Mouse (Mus musculus) limb, embryonic 12.5 days (tissue): ENCODE data around the gene Eml1. TPM values are rescaled to one million over a fixed set of nuclear protein-coding genes. Genes with fewer than 3 reads are reported as not detected.
A peak's percentile ranks its signal among the peaks of the same experiment; 100 is the strongest.

ENCODE experiments used
- ATAC-seq: fragments of 200-750 bp; cut with Nextera tagmentation; 2 replicates; pipeline ENCODE4 v1.8.0; 2017; ENCODE audit warnings: low read depth, moderate TSS enrichment; ENCODE audit not compliant: insufficient number of reproducible peaks, insufficient read depth, low FRiP score, low TSS enrichment
- H3K27ac ChIP-seq: fragments of 300-500 bp; sonication (generic); 2 replicates; pipeline ENCODE4 v1.5.1; 2016; ENCODE audit warnings: mild to moderate bottlenecking, moderate library complexity
- H3K27me3 ChIP-seq: fragments of 300-500 bp; sonication (generic); 2 replicates; pipeline ENCODE4 v1.6.1; 2016; ENCODE audit warnings: mild to moderate bottlenecking, moderate library complexity
- H3K36me3 ChIP-seq: fragments of 300-500 bp; sonication (generic); 2 replicates; pipeline ENCODE4 v1.6.1; 2016; ENCODE audit warnings: mild to moderate bottlenecking, moderate library complexity
- H3K4me1 ChIP-seq: fragments of 300-500 bp; sonication (generic); replicated peaks from 2 replicates; pipeline ENCODE4 v1.6.1; 2016
- H3K4me2 ChIP-seq: fragments of 300-500 bp; sonication (generic); 2 replicates; pipeline ENCODE4 v1.6.1; 2016; ENCODE audit warnings: mild to moderate bottlenecking, moderate library complexity
- H3K4me3 ChIP-seq: fragments of 300-500 bp; sonication (generic); replicated peaks from 2 replicates; pipeline ENCODE4 v1.5.1; 2016; ENCODE audit warnings: mild to moderate bottlenecking
- H3K9ac ChIP-seq: fragments of 300-500 bp; sonication (generic); replicated peaks from 2 replicates; pipeline ENCODE4 v1.6.1; 2016; ENCODE audit warnings: mild to moderate bottlenecking, moderate library complexity
- H3K9me3 ChIP-seq: fragments of 300-500 bp; sonication (generic); 2 replicates; pipeline ENCODE4 v1.6.1; 2016; ENCODE audit warnings: mild to moderate bottlenecking, moderate library complexity
- WGBS: fragments of 180-500 bp; shearing (Covaris S2); methylation state at CpG from one replicate; pipeline ENCODE4 v1.1.7; 2016; 5-methylcytosine and 5-hydroxymethylcytosine counted together
- polyA plus RNA-seq: library from polyadenylated mRNA; unstranded; fragments of >200 nt; fragmentation: Nextera tagmentation; extraction: Ambion mirVana; gene quantifications from 2 replicates; pipeline ENCODE4 v1.2.1, GENCODE M21; 2016

Eml1 gene
- polyA plus RNA-seq, 1 experiment from 2014 or later: 41.4 TPM

GRCm38 (mm10) chr12:108422858-108423631 lies 52.3 kb downstream of the Eml1 start:
- H3K27ac ChIP-seq: peak overlapping the region; percentile 84
- H3K9ac ChIP-seq: peak overlapping the region; percentile 90
- peak overlapping the region; percentile 76 for H3K4me2 ChIP-seq
- H3K9me3 ChIP-seq: no peaks in the 10 kb centered on the region
- peak overlapping the region; percentile 87 for H3K4me3 ChIP-seq
- H3K36me3 ChIP-seq: no peaks in the 10 kb centered on the region
- peaks cover 18% of the 10 kb centered on the region for H3K4me1 ChIP-seq
- ATAC-seq: peak; percentile 91
- peaks cover 13% of the 10 kb centered on the region; the same call in 1 of the 2 replicates for H3K27me3 ChIP-seq
- under 1% methylated on average over 83 of the region's 90 CpGs for WGBS

- H3K4me1 ChIP-seq: peaks cover 31% of the 10 kb centered on the region
- no peaks in the 10 kb centered on the region for H3K27me3 ChIP-seq
- 69% methylated on average over 3 of the region's 3 CpGs for WGBS
- H3K9ac ChIP-seq: no peak overlapping the region
- ATAC-seq: no peak
- H3K27ac ChIP-seq: no peak overlapping the region
- H3K4me3 ChIP-seq: no peak overlapping the region
- no peaks in the 10 kb centered on the region for H3K36me3 ChIP-seq
- H3K4me2 ChIP-seq: no peak overlapping the region
- no peaks in the 10 kb centered on the region for H3K9me3 ChIP-seq
These were observed 60.2 kb downstream of the Eml1 start for GRCm38 (mm10) chr12:108430964-108431363.

GRCm38 (mm10) chr12:108431714-108432113 lies 61.0 kb downstream of the Eml1 start:
- Histone ChIP-seq H3K9ac (no peak overlapping the region), H3K4me3 (no peak overlapping the region), H3K27ac (no peak overlapping the region), H3K27me3 (no peaks in the 10 kb centered on the region), H3K9me3 (no peaks in the 10 kb centered on the region), H3K36me3 (no peaks in the 10 kb centered on the region), H3K4me2 (no peak overlapping the region), H3K4me1 (peaks cover 37% of the 10 kb centered on the region)
- no peak for ATAC-seq
- 87% methylated on average over 6 of the region's 6 CpGs for WGBS

- no peak overlapping the region for H3K4me2 ChIP-seq
- no peak overlapping the region for H3K4me3 ChIP-seq
- H3K36me3 ChIP-seq: no peaks in the 10 kb centered on the region
- no peak overlapping the region for H3K27ac ChIP-seq
- H3K27me3 ChIP-seq: no peaks in the 10 kb centered on the region
- H3K9me3 ChIP-seq: no peaks in the 10 kb centered on the region
- no peak overlapping the region for H3K9ac ChIP-seq
- H3K4me1 ChIP-seq: peaks cover 37% of the 10 kb centered on the region
- no peak for ATAC-seq
- 77% methylated on average over 5 of the region's 5 CpGs for WGBS
These were observed 61.8 kb downstream of the Eml1 start for GRCm38 (mm10) chr12:108432578-108432977.

GRCm38 (mm10) chr12:108433030-108433429 lies 62.3 kb downstream of the Eml1 start:
- H3K4me3 ChIP-seq: no peak overlapping the region
- peaks cover 37% of the 10 kb centered on the region for H3K4me1 ChIP-seq
- no peak for ATAC-seq
- H3K36me3 ChIP-seq: no peaks in the 10 kb centered on the region
- no peak overlapping the region for H3K9ac ChIP-seq
- H3K9me3 ChIP-seq: no peaks in the 10 kb centered on the region
- H3K27me3 ChIP-seq: no peaks in the 10 kb centered on the region
- no peak overlapping the region for H3K27ac ChIP-seq
- WGBS: 77% methylated on average over 16 of the region's 16 CpGs
- H3K4me2 ChIP-seq: no peak overlapping the region

- Histone ChIP-seq H3K27me3 (no peaks in the 10 kb centered on the region), H3K4me1 (peaks cover 37% of the 10 kb centered on the region), H3K9ac (no peak overlapping the region), H3K27ac (no peak overlapping the region), H3K9me3 (no peaks in the 10 kb centered on the region), H3K4me3 (no peak overlapping the region), H3K36me3 (no peaks in the 10 kb centered on the region), H3K4me2 (no peak overlapping the region)
- WGBS: 79% methylated on average over 10 of the region's 10 CpGs
- no peak for ATAC-seq
These were observed 62.7 kb downstream of the Eml1 start for GRCm38 (mm10) chr12:108433498-108433897.

- no peak overlapping the region for H3K27ac ChIP-seq
- no peaks in the 10 kb centered on the region for H3K9me3 ChIP-seq
- ATAC-seq: no peak
These were observed 64.8 kb downstream of the Eml1 start for GRCm38 (mm10) chr12:108435444-108436015.

GRCm38 (mm10) chr12:108436029-108436923 lies 65.5 kb downstream of the Eml1 start:
- Histone ChIP-seq H3K4me1 (peaks cover 24% of the 10 kb centered on the region), H3K9ac (no peak overlapping the region), H3K27ac (0 out of 2 replicates have a peak overlapping the region, but pooled peaks have one; percentile 35), H3K4me3 (no peak overlapping the region), H3K9me3 (no peaks in the 10 kb centered on the region), H3K27me3 (no peaks in the 10 kb centered on the region), H3K4me2 (no peak overlapping the region), H3K36me3 (no peaks in the 10 kb centered on the region)
- 74% methylated on average over 24 of the region's 24 CpGs for WGBS
- ATAC-seq: no peak

More at GRCm38 (mm10) chr12:108435444-108436015, 64.8 kb downstream of the Eml1 start:
- no peak overlapping the region for H3K4me3 ChIP-seq
- H3K9ac ChIP-seq: no peak overlapping the region
- H3K36me3 ChIP-seq: no peaks in the 10 kb centered on the region
- WGBS: 71% methylated on average over 12 of the region's 12 CpGs
- H3K4me1 ChIP-seq: peaks cover 28% of the 10 kb centered on the region
- no peaks in the 10 kb centered on the region for H3K27me3 ChIP-seq
- H3K4me2 ChIP-seq: no peak overlapping the region

GRCm38 (mm10) chr12:108437446-108437845 lies 66.7 kb downstream of the Eml1 start:
- Histone ChIP-seq H3K4me3 (no peak overlapping the region), H3K36me3 (no peaks in the 10 kb centered on the region), H3K9ac (no peak overlapping the region), H3K4me1 (peaks cover 22% of the 10 kb centered on the region), H3K27me3 (no peaks in the 10 kb centered on the region), H3K4me2 (no peak overlapping the region), H3K9me3 (no peaks in the 10 kb centered on the region), H3K27ac (no peak overlapping the region)
- ATAC-seq: no peak
- WGBS: 87% methylated on average over 13 of the region's 13 CpGs

GRCm38 (mm10) chr12:108443271-108443670 lies 72.5 kb downstream of the Eml1 start:
- Histone ChIP-seq H3K9ac (no peak overlapping the region), H3K27me3 (no peaks in the 10 kb centered on the region), H3K27ac (no peak overlapping the region), H3K4me2 (no peak overlapping the region), H3K4me3 (no peak overlapping the region), H3K9me3 (no peaks in the 10 kb centered on the region), H3K4me1 (peaks cover 6% of the 10 kb centered on the region), H3K36me3 (no peaks in the 10 kb centered on the region)
- no peak for ATAC-seq
- 7% methylated on average over 10 of the region's 10 CpGs for WGBS

- no peak for ATAC-seq
- Histone ChIP-seq H3K27ac (no peak overlapping the region), H3K9ac (no peak overlapping the region), H3K36me3 (no peaks in the 10 kb centered on the region), H3K27me3 (no peaks in the 10 kb centered on the region), H3K4me2 (no peak overlapping the region), H3K9me3 (no peaks in the 10 kb centered on the region), H3K4me1 (peaks cover 7% of the 10 kb centered on the region), H3K4me3 (no peak overlapping the region)
- 48% methylated on average over 5 of the region's 5 CpGs for WGBS
These were observed 73.0 kb downstream of the Eml1 start for GRCm38 (mm10) chr12:108443708-108444107.
